Mouse (Mus musculus) gastrocnemius, postnatal 10 days (tissue): ENCODE data around the gene Rdh7. TPM values are rescaled to one million over a fixed set of nuclear protein-coding genes. Genes with fewer than 3 reads are reported as not detected.
"Not testable (repeated sequence)": the region's sequence is repeated elsewhere in the genome, so short reads cannot be mapped to it uniquely, and the experiment has no call there.

Experiments used
- DNase-seq: peaks from one replicate; pipeline ENCODE4 v3.0.0; 2021; ENCODE audit warnings: mixed read lengths
- total RNA-seq, 2 experiments: library from RNA; stranded (reverse); gene quantifications; 2 replicates each; pipeline ENCODE4 v1.2.3; 2021

Rdh7 gene
- total RNA-seq, 2 experiments from 2014 or later: 0.23 TPM; not detected in 1

GRCm38 (mm10) chr10:127893163-127894022 lies 4.8 kb upstream of the Rdh7 start:
- not testable (repeated sequence) for DNase-seq

- DNase-seq: no peak
These were observed 2.9 kb upstream of the Rdh7 start for GRCm38 (mm10) chr10:127891481-127891880.

- DNase-seq: no peak
These were observed 1.6 kb downstream of the Rdh7 start for GRCm38 (mm10) chr10:127886971-127887370.

GRCm38 (mm10) chr10:127886551-127886950 lies 2.1 kb downstream of the Rdh7 start:
- no peak for DNase-seq

GRCm38 (mm10) chr10:127881041-127881440 lies 7.6 kb downstream of the Rdh7 start:
- DNase-seq: no peak

GRCm38 (mm10) chr10:127879155-127879688 lies 9.4 kb downstream of the Rdh7 start:
- DNase-seq: no peak

- DNase-seq: no peak
These were observed 10.2 kb downstream of the Rdh7 start for GRCm38 (mm10) chr10:127878262-127879057.

- DNase-seq: no peak
These were observed 10.9 kb downstream of the Rdh7 start for GRCm38 (mm10) chr10:127877681-127878080.

- DNase-seq: no peak
These were observed 16.1 kb downstream of the Rdh7 start for GRCm38 (mm10) chr10:127872484-127872883.

- no peak for DNase-seq
These were observed 22.4 kb downstream of the Rdh7 start, which contains the start of gene Rdh16f2 for GRCm38 (mm10) chr10:127866232-127866631. Rdh16f2 (plus strand) TSS chr10:127866474.

- no peak for DNase-seq
These were observed 23.7 kb downstream of the Rdh7 start for GRCm38 (mm10) chr10:127864931-127865330.

GRCm38 (mm10) chr10:127856376-127856775 lies 32.2 kb downstream of the Rdh7 start:
- no peak for DNase-seq

- no peak for DNase-seq
These were observed 39.0 kb downstream of the Rdh7 start, which contains the start of gene Rdh19 for GRCm38 (mm10) chr10:127849628-127850027. Rdh19 (plus strand) TSS chr10:127849928.

GRCm38 (mm10) chr10:127848089-127848488 lies 40.5 kb downstream of the Rdh7 start:
- DNase-seq: no peak

- DNase-seq: not testable (repeated sequence)
These were observed 42.7 kb downstream of the Rdh7 start for GRCm38 (mm10) chr10:127845945-127846344.

- no peak for DNase-seq
These were observed 47.8 kb downstream of the Rdh7 start for GRCm38 (mm10) chr10:127840776-127841175.

- DNase-seq: no peak
These were observed 50.1 kb downstream of the Rdh7 start for GRCm38 (mm10) chr10:127838539-127838938.

- DNase-seq: not testable (repeated sequence)
These were observed 50.8 kb downstream of the Rdh7 start for GRCm38 (mm10) chr10:127837793-127838192.

- DNase-seq: no peak
These were observed 53.3 kb downstream of the Rdh7 start for GRCm38 (mm10) chr10:127835292-127835691.

- DNase-seq: not testable (repeated sequence)
These were observed 54.4 kb downstream of the Rdh7 start for GRCm38 (mm10) chr10:127834186-127834585.
